Comparison of ENCODE assay signal across 8 mouse cellular contexts in the genomic region with DNA sequence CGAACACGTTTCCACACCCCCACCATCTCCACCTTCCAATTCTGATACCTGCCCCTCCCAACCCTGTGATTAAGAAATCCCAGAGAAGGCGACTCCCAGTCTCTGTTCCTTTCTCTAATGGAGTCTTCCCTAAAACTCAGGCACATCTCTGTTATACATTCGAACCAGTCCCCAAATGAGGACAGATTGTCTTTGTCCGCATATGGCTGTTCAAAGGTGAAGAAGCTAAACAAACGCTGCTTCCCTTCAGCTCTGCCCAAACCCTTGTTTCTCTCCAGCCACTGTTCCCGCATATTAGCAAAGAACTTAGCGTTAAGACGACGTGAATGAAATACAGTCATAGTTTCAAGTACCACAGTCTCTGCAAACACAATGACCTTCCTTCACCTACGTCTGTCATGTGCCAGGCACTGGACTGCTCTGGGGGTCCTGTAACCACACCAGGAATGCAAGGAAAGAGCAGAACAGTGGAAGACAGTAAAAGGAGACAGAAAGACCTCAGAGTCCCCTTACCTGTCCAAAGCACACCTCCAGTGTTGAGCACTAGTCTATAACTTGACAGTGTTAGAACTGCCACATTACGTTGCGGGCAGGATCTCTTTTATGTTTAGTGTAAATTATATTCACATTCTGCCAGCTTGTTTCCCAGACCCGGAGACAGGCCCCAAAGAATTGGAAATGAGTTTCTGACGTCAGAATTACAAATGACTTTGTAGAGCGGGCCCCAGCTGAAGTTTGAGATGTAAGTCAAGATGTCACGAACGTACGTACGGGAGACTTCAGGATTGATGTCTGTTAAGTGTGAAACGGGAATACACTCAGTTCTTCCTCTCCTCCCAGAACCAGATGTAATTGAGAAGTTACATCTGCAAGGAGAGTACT. TPM values are rescaled to one million over a fixed set of nuclear protein-coding genes. Genes with fewer than 3 reads are reported as not detected.
A peak's percentile ranks its signal among the peaks of the same experiment; 100 is the strongest.
DNase-seq lines count a peak whose midpoint lies in the region; ATAC-seq and TF ChIP-seq lines count a peak whose summit lies in the region.

A gene (minus strand): TSS at position 51 of the 882 bp plus-strand sequence.

- TF ChIP-seq CTCF in cerebellum, adult 2 months (IDR thresholded peaks at IDR 0.05; ENCODE audit: borderline replicate concordance, insufficient read depth, low read depth, low read length): no peak
- no peak for TF ChIP-seq CTCF in spleen, adult 2 months (IDR thresholded peaks at IDR 0.05; ENCODE audit: extremely low read depth, insufficient read depth, insufficient read length, insufficient replicate concordance)

- peak within 1 kb of the TSS; percentile 98 for H3K4me3 ChIP-seq in cerebellum, adult 2 months (replicated peaks; ENCODE audit: insufficient read depth, low read depth, low read length)
- H3K4me3 ChIP-seq in spleen, adult 2 months (ENCODE audit: extremely low read depth, insufficient read depth, insufficient read length): peak within 1 kb of the TSS; percentile 77; the same call in 1 of the 2 replicates
- peak within 1 kb of the TSS; percentile 80 for H3K4me3 ChIP-seq in limb, embryonic 10.5 days
- peak within 1 kb of the TSS; percentile 72 for H3K4me3 ChIP-seq in stomach, embryonic 16.5 days (replicated peaks; ENCODE audit: low read length)

- H3K9me3 ChIP-seq in limb, embryonic 10.5 days (replicated peaks): no peaks in the 10 kb centered on the region
- no peaks in the 10 kb centered on the region for H3K9me3 ChIP-seq in stomach, embryonic 16.5 days (replicated peaks; ENCODE audit: control insufficient read depth, low read length)

- ATAC-seq in stomach, embryonic 16.5 days (ENCODE audit: insufficient read depth, low FRiP score): no peak
- no peak for ATAC-seq in inflammation-experienced regulatory T-cells, adult 6 months

- H3K4me2 ChIP-seq in stomach, embryonic 16.5 days (ENCODE audit: low read depth, low read length): peak within 1 kb of the TSS; percentile 64

- no peaks in the 10 kb centered on the region for H3K27me3 ChIP-seq in cerebellum, adult 2 months (ENCODE audit: control insufficient read depth, insufficient read depth, low read length)
- H3K27me3 ChIP-seq in spleen, adult 2 months (ENCODE audit: control insufficient read depth, insufficient read depth, low read length): peaks cover 3% of the 10 kb centered on the region
- H3K27me3 ChIP-seq in limb, embryonic 10.5 days (ENCODE audit: low read depth, poor library complexity, severe bottlenecking): 0 out of 2 replicates have a peak, but pooled peaks cover 6% of the 10 kb centered on the region
- no peaks in the 10 kb centered on the region for H3K27me3 ChIP-seq in stomach, embryonic 16.5 days (ENCODE audit: control insufficient read depth, insufficient read depth, low read length)

- WGBS in cerebellum, adult 2 months: 78% methylated on average over 21 of the region's 21 CpGs
- 92% methylated on average over 21 of the region's 21 CpGs for WGBS in spleen, adult 2 months
- 51% methylated on average over 21 of the region's 21 CpGs for WGBS in limb, embryonic 10.5 days
- 53% methylated on average over 21 of the region's 21 CpGs for WGBS in stomach, embryonic 16.5 days

- TF ChIP-seq POLR2A in cerebellum, adult 2 months (IDR thresholded peaks at IDR 0.05; ENCODE audit: borderline replicate concordance, insufficient read depth, low read length): no peak
- TF ChIP-seq POLR2A in spleen, adult 2 months (IDR thresholded peaks at IDR 0.05; ENCODE audit: low read depth, low read length): no peak

- peak within 1 kb of the TSS; percentile 90 for H3K9ac ChIP-seq in stomach, embryonic 16.5 days (ENCODE audit: low read length)

- no peaks in the 10 kb centered on the region for H3K36me3 ChIP-seq in spleen, adult 2 months (ENCODE audit: control insufficient read depth, insufficient read depth, low read length)
- H3K36me3 ChIP-seq in limb, embryonic 10.5 days: peaks cover 10% of the 10 kb centered on the region
- no peaks in the 10 kb centered on the region for H3K36me3 ChIP-seq in stomach, embryonic 16.5 days (ENCODE audit: control insufficient read depth, insufficient read depth, low read length)

- DNase-seq in cerebellum, adult 2 months: no peak
- DNase-seq in cerebellum, adult 9-10 months: no peak
- no peak for DNase-seq in spleen, adult 2 months (ENCODE audit: low read depth in 1 of 2, low spot score in 2 of 2)
- DNase-seq in spleen, postnatal 4 days (ENCODE audit: low spot score in 2 of 2): no peak
- DNase-seq in limb, embryonic 10.5 days (ENCODE audit: low spot score): no peak
- no peak for DNase-seq in cerebellum, postnatal 36 days

- no peaks in the 10 kb centered on the region for H3K4me1 ChIP-seq in cerebellum, adult 2 months (ENCODE audit: control insufficient read depth, insufficient read depth, low read length)
- peaks cover 10% of the 10 kb centered on the region; the same call in 1 of the 2 replicates for H3K4me1 ChIP-seq in spleen, adult 2 months (ENCODE audit: control insufficient read depth, insufficient read depth, insufficient read length)
- H3K4me1 ChIP-seq in limb, embryonic 10.5 days: peaks cover 39% of the 10 kb centered on the region
- H3K4me1 ChIP-seq in stomach, embryonic 16.5 days (ENCODE audit: control insufficient read depth, insufficient read depth, low read length): peaks cover 21% of the 10 kb centered on the region

- peak within 1 kb of the TSS; percentile 62 for H3K27ac ChIP-seq in cerebellum, adult 2 months (ENCODE audit: insufficient read depth, low read length)
- no peak within 1 kb of the TSS for H3K27ac ChIP-seq in spleen, adult 2 months (ENCODE audit: insufficient read depth, low read length)
- H3K27ac ChIP-seq in limb, embryonic 10.5 days: peak within 1 kb of the TSS; percentile 95
- H3K27ac ChIP-seq in stomach, embryonic 16.5 days (ENCODE audit: low read length): peak within 1 kb of the TSS; percentile 69

RNA-seq across cellular contexts. Expression of the gene that starts here (rescaled TPM):
- polyA plus RNA-seq in cerebellum, adult 2 months (2012; rRNA removed): 10.5 and 13.1 TPM in 2 replicates
- 3.7 and 4.3 TPM in 2 replicates for polyA plus RNA-seq in spleen, adult 2 months (2012; rRNA removed)
- 28.3 and 29.9 TPM in 2 replicates for polyA plus RNA-seq in limb, embryonic 10.5 days (2016; fragmentation: Nextera tagmentation; extraction: Ambion mirVana)
- polyA plus RNA-seq in stomach, embryonic 16.5 days (2015; fragmentation: Nextera tagmentation; extraction: Ambion mirVana): 9.7 and 10.6 TPM in 2 replicates
- under 1 TPM; 0.57 to 0.66 (median 0.64) TPM for polyA plus RNA-seq in inflammation-experienced regulatory T-cells, adult 6 months (2017; shearing (Covaris generic))
